Mouse (Mus musculus) cerebellum, adult (tissue): ENCODE data around the gene Nrgn.

ENCODE experiments used
- ATAC-seq: cut with Nextera tagmentation; 2 replicates; pipeline ENCODE4 v1.9.2; 2017; ENCODE audit warnings: mild to moderate bottlenecking, moderate library complexity, mixed read lengths; ENCODE audit not compliant: insufficient number of reproducible peaks, low FRiP score, low TSS enrichment

Gene Nrgn

DNA sequence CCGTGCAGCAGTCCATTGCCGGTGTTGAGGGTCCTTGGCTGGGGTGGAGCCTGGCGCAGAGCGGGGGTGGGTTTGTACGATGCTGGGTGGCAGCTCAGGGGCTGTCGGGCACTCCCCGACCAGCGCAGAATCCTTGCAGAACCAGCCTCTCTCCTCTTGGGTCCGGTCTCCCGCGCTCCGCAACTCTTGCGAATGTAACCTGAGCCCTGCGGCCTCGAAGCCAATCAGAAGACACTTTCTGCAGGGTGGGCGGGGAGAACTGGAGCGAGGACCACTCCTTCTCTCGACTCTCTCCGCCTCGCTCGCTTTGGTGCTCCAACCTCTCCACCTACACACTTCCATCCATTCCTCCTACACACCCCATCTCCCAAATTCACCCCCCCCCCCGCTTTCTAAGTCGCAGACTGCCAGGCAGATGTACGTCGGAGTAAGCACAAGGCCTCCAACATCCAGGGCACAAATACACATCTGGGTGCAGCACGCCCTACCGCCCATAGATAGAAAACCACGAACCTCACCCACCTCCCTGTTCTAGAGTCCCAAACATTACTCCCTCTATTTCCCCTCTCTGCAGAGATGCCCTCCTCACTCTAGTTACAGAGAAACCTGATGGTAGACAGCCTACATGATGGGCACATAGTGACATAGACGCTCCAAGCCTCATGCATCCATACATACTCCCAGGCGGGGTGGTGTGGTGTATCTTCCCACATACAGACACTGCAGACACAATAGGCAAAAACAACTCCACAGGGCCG lies at the start of gene Nrgn:
TSS of gene Nrgn (minus strand) at position 369 of the 758 bp plus-strand sequence.
- no peak for ATAC-seq

DNA sequence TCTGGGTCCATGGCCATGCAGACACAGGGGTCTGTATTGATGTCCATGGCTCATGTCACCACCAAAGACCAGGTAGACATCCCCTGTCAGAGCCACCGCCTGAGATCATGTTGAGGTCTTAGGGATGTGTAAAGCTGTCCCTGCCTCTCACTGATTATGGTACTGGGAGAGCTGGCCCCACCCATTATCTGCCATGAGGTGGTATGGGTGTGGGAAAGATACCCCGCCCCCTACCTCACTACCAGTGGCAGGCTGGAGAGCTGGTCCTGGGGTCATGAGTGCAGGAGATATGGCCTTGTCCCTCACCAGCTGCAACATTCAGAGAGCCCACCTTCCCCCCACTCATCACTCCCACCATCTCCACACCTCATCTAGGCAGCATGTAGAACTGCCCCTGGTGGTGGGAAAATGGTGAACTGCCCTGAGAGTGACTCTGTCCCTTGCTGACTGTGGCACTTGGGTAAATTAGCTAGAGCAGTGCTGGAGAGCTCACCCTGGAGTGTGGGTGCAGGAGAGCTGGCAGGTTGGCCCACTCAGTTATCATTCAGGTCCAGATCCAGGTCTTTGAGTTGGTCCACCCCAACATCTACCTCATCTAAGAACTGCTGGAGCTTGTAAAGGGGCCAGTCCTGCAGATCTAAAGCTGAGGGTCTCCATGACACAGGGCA lies 48.0 kb upstream of the Nrgn start:
- no peak for ATAC-seq

DNA sequence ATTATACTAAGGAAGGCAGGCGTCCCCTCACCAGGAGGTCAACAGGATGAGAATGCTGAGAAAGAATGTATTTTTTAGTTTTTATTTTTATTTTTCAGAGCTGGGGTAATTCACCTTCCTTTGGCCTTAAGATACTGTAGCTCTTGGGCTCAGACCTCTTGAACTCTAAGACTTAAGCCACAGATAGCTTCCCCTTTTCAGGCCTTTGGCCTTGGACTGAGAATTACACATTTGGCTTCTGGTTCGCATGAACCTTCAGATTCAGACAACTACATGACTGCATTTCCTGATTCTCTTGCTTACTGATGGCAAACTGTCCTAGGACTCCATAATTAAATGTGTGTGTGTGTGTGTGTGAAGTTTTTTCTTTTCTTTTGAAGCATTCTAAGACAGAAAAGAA lies 45.9 kb upstream of the Nrgn start:
- no peak for ATAC-seq

DNA sequence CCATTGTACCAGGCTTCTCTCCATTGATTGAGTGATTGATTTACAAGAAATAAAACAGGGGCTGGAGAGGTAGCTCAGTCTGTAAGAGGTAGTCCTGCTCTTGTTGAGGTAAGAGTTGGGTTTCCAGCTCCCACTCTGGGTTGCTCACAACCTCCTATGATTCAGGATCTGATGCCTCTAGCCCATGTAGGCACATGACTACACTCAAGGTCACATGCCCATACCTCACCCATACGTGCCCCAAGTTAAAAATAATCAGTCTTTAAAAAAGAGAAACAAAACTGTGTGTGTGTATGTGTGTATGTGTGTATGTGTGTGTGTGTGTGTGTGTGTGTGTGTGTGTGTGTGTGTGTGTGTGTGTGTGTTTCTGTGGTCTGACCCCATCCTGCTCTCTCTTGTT lies 42.9 kb upstream of the Nrgn start:
- ATAC-seq, result no peak

DNA sequence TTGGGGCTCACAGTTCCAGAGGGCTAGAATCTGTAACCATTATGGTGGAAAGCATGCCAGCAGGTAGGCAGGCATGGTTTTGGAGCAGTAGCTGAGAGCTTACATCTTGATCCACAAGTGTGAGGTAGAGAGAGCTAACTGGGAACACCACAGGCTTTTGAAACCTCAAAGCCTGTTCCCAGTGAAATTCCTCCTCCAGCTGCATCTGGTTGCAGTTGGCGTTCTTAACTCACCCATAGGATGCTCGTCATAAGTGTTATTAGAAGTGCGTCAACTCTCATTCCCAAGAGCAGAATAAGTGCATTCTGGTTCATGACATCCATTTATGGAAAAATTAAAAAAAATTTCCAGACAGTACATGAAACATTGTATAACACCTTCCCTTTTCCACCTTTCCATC lies 41.0 kb upstream of the Nrgn start:
- no peak for ATAC-seq

DNA sequence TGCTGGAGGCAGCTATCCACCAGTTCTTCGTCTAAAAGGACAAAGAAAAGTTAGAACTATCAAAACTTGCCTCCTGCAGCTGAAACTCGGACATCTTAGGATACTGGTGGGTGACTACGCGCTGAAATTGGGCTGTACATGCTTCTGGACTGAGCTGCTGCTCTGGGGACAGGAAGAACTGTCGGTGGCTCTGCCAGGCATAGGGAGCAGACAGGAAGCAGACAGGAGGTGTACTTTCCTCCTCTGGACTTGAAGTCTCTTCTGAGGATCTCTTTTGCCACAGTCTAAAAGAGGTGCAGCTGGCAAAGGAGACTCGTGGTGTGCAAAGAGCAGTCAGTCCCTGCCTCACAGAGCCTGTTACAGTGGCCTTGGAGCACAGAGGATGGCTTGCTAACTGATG lies 39.9 kb upstream of the Nrgn start:
- ATAC-seq, result no peak

DNA sequence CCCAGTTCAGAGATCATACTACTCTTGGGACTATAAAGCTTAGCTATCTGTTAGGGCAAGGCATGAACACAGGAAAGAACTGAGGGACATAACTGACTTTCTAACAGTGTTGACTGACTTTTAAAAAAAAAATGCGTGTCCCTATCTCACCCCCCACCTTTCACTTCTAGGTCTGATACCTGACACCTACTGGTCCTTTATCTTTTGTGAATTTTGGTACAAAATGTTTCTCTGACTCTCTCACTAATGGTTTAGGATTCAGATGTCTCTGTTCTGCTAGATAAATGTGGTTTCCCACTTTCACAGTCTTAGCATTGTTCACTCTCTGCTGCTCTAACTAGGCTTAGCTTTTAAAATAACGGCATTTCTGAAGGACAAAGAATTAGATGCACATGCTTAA lies 39.3 kb upstream of the Nrgn start:
- no peak for ATAC-seq

DNA sequence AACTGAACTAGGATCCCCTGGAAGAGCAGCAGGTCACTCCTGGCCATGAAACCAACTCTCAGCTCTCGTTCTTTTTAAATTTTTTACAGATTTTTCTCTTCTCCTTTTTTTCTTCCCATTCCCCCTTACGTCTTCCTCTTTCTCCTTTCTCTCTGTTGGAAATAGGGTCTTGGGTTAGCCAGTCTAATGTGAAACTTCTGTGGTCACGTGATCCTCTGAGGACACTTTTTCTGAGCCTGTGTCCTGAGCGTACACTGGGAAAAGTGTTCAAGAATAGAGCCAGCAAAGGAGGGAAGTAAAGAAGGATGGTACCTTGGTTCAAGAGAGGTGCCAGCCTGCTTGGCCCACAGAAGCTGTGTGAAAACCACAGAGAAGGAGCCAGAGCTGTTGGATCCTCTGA lies 37.7 kb upstream of the Nrgn start:
- no peak for ATAC-seq

DNA sequence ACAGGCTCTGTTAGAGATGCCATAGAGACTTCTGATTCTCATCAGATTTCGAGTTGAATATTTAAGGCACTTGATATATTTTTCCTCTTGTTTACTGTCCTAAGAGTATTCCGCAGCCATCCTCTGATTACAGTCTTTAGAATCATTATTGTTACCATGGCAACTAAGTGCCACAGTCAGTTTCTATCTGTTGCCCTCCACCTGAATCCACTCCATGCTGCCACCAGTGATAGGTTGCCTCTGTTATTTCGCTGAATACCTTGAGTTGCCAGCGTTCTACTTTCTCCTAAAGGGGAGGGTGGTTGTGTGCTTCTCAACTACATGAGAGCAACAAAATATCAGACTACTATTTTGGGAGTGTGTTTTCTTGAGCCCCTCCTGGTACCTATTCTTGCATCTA lies 34.0 kb upstream of the Nrgn start:
- ATAC-seq, result no peak

DNA sequence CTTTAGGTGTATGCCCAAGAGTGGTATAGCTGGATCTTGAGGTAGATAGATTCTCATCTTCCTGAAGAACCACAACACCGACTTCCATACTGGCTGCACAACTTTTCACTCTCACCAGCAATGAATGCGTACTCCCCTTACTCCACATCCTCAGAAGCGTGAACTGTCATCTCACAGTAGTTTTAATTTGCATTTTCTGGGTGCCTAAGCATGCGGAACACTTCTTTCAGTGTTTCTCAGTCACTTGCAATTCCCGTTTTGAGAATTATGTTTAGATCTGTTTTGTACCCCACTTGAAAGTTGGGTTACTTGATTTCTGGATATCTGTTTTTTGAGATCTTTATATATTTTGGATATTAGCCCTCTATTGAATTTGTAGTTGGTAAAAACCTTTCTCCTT lies 30.9 kb upstream of the Nrgn start:
- ATAC-seq, result no peak

DNA sequence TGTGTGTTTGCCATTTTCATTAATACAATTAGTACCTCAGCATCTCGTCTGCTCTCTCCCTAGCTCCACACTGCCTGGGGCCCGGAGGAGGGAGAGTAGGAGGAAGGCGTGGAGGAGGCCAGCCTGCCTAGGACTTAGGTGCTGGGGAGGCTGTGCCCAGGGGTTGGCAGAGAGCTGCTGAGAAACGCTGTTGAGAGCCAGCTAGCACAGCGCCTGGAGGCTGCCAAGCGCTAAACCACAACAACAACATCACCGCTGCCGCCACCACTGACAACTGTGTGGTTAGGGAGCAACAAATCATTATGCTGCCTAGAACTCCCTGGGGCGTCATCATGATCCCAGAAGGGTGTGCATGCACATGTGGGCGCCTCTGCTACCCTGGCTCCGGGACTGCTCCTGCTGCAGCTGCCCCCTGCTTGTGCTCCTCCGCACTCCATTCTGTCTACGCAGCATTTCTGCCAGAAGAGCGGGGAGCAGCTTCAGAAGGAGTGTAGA lies 23.8 kb upstream of the Nrgn start:
- ATAC-seq, result no peak

DNA sequence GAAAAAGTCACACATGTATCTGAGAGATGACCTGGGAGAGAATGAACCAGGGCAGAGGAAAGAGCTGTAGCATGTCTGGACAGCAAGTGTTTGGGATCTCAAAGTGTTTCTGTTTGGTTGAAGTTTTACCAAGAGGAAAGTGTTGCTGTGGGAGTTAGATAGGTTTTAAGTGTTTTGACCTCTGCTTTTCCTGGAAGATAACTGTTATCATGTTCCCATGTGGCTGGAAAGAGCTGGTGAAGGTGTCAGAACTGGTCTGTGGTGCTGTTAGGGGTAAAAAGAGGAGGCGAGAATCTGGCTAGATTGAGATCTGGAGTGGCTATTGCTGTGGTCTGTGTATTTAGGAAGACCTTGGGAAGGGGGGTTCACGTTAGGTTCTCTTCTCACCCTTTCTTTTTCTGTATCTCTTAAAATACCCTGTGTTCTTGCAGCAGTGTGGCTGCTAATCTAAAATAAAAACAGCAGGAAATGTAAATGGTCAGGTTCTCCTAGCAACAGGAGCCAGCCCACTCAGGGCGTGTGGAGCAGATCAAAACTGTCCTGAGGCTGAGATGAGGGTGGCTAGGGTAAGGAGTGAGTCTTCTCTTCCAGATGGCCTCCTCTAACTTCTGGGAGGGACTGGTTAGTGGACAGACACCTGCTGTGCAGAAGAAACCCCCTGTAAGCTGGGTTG lies 19.6 kb upstream of the Nrgn start:
- ATAC-seq, result no peak

DNA sequence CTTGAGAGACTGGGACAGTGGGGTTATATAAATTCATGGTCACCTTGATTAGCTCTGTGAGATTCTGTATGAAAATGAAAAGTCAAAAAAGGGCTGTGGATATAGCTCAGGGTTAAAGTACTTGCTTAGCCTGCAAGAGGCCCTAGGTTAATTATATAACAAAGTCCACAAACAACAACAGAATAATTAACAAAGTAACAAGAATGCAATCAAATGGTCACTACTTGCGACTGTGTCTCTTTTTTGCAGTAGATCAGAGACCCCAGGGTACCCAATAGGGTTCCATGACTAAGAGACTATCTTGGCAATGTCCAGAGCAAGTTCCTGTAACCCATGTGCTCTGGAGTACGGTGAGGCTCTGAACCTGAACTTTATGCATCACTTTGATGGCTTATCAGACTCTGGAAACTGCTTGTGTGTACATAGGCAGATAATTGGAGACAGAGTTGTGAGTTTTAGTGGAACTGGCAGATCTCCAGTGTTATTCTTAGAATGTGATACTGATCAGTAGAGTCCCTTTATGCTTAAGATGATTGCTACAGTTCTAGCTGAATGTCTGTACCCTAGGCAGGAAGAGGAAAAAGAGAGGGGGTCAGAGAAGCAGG lies 16.6 kb upstream of the Nrgn start:
- ATAC-seq, result no peak

DNA sequence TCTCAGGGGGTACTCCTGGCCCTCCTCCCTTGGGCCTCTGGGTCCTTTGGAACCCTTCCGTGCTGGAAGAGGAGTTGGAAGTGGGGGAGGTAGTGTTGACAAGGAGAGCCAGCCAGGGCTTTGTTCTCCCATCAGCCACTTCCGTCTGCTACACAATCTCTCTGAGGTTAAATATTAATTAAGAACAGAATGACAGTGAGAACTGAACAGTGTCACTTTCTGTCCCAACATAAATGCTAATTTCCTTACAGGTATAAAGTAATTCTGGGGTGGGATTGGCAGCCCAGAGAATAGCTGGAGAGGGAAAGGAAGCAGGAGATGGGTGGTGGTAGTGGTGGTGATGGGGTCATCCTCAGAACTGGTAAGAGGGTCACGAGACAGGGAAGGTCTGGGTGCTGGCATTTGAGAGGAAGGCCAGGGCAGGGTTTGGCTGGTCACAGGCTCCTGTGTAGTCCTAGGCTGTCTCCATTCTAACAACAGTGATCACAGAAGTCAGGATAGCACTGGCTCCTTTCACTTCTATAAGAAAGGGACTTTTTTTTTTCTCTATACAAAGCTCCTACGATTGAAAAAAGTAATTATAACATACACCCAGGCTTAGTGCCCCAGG lies 16.0 kb upstream of the Nrgn start:
- ATAC-seq, result no peak

DNA sequence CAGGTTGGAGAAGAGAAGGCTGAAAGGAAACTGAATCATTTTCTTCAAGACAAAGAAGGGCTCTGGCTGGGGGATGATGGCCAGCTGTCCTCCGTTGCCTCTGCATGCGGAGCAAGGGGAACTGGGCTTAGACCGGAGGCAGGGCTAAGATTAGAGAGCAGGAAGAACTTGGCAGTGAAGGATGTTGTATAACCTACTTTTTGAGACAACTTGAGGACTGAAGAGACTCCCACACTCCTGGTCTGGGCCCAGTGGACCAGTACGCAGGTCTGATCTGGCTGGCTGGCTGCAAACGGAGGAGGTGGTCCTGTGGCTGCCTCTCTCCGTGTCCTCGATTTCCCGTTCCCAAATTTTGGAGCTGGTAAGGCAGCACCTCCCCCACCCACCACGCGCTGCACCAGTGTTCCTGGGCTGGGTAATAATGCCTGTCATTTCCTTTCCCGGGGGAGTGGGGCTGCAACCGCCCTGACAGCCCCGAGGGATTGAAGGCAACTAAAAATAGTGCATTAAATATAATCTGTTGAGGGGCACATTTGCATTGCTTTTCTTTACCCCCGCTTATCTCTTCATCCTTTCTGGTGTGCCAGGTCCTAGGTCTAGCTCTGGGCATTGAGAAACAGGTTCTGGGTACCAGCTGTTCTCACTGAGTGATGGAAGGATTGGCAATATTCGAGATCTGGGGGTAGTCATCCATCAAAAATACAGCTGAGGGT lies 15.3 kb upstream of the Nrgn start:
- ATAC-seq, result no peak

DNA sequence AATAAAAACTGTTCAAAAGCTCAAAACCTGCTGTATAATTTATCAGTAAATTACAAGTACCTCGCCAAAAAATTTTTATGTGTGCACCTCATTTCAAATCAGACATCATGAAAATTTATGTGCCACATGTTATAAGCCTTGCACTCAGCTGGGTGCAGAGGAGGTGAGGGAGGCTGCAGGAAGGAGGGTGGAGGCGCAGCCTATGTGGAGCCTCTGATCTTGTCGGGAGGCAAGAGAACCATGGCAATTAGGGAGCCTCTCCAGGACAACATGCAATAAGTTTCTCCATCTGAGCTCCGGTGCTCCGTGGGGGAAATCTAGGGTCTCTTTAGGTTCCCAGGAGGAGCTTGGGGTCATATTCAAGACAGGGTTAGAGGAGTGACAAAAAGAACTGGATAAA lies 14.8 kb upstream of the Nrgn start:
- no peak for ATAC-seq

DNA sequence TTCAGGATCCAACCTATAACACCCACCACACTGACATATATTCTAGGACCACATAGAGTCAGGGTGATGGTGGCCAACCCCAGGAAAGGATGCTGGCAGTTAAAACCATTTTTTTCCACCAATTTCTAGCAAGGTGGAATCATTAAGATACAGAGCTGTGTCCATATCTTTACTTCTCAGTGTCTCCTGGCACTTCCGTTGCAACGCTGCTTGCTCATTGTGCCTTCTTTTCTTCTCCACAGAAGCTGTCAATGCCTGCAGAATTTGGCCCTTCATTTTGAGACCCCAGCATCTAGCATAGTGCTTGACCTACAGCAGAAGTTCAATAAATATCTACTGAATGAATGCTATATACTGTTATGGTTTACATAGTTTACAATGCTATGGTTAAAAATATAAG lies 14.3 kb upstream of the Nrgn start:
- no peak for ATAC-seq

DNA sequence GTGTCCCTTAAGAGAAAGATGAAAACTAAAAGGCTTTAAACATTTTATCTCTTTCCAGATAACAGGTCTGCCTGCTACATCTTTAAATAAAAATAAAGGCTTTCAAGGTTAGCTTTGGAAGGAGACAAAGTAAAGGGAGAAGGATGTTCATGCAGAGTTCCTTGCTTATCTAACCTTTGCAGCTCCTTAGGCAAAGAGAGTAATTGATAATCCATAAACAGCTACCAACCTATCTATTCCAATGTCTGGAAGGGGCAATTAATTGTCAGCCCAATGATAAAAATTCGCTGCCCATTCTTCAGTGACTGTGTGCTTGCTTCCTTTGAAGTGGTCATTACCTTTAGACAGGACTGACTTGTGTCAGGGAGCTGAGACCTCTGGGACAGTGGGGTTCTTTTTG lies 11.1 kb upstream of the Nrgn start:
- no peak for ATAC-seq

DNA sequence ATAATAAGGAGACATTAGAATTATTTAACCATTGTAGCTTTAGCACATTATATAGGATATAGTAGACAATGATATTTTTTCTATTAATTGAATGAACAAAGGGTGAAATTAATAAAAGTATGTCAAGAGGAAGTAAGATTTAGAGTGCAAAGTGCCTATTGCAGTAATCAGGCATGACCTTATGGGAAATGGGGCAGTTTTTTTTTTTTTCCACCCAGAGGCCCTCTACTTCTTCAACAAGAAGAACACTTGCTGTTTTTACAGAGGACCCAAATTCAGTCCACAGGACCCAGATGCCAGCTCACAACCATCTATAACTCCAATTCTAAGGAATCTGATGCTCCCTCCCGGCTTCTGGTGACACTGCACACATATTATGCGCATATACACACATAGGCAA lies 7.9 kb upstream of the Nrgn start:
- no peak for ATAC-seq

DNA sequence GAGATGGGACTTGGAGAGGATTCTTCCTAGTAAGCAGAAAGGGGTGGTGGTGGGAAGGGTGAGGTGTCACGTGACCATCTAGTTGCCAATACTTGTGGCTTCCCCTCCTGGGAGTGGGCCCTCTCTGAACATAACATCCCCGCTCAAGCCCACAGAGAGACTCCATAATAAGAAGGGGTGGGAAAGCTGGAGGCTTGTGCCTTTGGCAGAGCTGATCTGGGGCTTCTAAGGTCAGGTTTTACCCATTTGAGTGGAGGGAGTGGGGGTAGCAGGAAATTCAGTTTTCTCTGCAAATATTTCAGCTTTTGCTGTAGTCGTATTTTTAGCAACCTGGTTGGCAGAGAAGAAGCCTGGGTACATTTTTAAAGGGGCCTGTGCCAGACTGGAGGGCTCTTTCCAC lies 3.7 kb upstream of the Nrgn start:
- no peak for ATAC-seq
